Mouse (Mus musculus) induced T-regulatory cell, adult 2 months (primary cell): ENCODE measurements around the gene Tead3.

Source experiments
- DNase-seq: peaks from one replicate; pipeline ENCODE4 v3.0.0-alpha.2; 2012; ENCODE audit warnings: low read depth

Gene Tead3

DNA sequence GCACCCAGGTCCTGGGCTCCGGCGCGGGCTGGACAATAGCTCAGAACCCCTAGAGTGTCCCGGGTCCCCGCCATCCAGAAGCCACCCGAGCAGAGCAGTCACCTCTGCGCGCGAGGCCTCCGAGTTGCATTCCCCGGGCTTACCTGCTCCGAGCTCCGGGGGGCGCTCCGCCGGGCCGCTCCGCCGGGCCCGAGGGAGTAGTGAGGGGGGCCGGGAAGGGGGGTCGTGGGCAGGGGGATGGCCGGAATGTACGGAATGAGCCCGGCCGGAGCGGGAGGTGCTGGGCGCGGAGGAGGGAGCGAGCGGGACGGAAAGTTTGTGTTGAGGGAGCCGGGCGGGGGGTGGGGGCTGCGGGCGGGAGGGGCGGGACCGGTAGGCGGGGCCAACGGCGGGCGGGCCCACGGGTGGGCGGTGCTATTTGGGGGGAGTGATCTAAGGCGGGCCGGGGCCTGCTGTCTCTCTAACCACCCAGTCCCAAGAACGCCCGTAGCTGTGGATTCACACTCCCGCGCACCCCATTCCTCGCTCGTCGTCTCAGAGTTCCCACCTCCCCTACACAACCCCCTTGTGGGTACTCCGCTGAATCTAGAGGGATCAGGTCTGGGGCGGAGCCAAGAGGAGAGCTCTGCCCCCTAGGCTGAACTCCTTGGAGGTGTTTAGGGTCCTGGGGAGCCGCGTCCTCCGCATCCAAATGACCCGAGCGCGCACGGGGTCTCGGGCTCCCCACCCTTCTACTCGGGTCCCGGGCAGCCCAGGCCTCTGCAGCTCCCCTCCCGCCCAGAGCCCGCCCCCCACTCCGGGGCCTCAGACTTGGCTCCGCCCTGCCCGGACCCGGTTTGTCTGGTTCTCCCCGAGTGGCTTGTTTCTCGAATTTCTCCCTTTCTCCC lies at the start of gene Tead3:
Gene Tead3 (minus strand): TSS at position 352 of the 887 bp plus-strand sequence.
- peak; percentile 76 for DNase-seq

DNA sequence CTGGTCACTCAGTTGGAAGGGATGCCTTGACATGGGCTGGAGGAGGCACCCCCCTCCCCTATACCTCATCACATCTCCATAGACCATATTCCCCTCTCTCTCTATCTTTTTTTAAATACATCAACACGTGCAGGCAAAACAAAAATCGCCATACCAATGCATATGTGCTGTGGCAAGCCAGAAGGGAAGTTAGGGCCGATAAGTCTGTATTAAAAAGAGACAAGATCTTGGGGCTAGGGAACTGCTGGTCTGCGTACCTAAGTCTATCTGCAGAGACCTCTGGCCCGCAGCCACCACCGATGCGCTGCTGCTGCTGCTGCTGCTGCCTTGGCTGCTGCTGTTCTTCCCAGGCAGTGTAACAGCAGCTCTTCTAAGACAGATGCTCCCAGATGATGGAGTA lies 44.4 kb upstream of the Tead3 start:
- DNase-seq, result no peak

DNA sequence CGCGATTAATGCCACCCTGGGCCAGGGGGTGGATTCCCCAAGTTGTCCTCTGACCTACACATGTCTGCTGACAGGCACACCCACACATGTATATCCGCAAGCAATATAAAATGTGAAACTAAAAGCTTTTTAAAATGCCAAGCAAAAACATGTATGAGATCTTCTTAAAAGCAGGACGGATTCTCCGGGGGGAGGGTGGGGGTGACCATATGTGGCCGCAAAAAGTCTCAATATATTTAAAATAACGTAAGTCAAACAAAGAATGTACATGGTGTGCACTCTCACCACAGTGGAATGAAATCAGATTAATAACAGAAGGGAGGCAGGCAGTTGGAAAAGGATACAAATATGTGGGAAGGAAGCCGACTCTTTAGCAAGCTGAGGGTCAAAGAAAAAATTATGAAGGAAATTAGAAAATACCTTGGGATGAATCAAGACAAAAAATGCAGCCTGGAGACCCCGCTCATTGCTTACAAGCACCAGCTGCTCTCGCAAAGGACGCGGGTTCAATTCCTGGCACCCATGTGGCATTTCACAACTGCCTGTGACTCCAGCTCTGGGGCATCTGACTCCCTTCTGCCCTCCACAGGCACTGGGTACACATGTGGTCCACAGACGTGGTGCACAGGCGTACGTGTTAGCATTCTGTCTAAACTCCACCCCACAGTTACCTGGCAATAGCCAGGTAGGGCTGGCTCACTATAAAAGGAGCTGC lies 43.6 kb upstream of the Tead3 start:
- peak; percentile 26 for DNase-seq

DNA sequence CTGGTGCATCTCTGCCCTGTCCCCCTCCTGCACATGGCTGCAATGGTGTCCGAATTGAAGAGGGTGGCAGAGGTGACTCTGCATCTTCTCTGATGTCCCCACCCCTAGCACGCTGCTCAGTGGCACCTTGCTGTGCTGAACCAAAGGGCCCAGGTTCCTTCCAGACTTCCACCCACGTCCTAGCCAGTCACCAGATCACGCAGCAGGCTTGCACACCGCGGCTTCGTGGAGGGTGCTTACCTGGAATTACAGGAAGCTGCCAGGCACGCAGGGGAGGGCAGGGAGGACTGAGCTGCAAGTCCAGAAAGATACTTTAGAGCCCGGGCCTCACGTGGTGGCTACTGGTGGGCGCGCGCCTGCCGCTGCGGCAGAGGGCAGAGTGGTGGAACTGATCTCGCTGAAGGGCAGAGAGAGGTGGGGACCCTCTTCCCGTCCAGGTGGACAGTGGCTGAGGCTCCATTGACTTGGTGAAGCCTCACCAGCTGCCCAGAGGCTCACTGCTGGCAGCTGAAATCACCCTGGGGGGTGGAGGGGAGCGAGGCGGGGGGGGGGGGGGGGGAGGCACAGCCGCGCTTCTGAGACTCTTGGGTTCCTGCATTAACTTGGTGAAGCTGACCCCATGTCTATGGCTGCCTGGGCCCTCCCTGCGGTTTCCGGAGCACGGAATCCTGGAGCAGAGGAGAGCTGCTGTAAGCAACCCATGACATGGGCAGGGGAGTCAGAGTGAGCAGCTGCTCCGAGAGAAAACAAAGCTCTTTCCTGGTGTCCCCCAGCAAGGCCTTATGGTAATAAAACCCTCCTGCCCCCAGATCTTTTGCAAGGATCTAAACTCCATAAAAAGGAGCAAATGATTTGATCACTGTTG lies 41.2 kb upstream of the Tead3 start:
- peak; percentile 29 for DNase-seq

DNA sequence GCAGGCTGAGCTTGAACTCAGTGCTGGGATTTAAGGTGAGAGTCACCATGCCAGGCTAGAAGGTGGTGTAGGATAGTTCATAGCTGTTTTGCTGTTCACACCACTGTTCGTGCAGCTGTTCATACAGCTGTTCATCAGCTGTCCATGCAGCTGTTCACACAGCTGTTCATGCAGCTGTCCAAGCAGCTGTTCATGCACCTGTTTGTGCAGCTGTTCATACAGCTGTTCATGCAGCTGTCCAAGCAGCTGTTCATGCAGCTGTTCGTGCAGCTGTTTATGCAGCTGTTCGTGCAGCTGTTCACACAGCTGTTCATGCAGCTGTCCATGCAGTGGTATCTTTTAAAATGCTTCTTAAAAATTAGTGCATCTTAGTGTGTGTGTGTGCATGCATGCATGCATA lies 37.9 kb upstream of the Tead3 start:
- no peak for DNase-seq

DNA sequence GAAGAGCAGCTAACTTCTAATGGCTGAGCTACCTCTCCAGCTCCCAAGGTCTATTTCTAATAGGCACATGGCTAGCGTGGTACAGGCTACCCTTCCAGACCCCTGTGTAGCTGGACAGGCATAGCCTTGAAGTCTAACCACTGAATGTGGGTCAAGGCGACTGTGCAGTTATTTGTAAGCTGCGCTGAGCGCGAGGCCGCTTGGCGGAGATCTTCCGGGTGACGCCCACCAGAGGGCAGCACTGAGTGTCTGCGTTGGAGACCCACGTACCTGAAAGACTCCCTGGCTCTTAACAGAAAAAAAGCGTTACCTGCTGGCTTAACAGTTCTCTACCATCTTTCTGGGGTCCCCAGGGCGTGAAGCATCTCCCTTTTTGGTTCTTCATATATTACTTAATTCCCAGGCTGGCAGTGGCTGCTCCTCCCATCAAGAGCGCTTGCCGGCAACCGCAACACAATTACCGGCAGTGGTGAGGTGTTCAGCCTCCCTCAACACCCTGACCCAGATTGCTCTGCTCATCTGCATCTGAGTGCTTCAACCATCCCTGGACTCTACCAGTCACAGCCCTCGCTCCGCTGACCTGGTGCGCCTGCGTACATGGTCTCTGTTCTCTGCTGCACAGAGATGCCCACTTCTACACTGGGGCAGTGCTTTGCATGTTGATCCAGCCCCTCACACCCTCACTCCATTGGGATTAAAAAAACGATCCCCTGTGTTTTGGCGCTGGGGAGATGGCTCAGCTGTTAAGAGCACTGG lies 35.7 kb upstream of the Tead3 start:
- DNase-seq, result peak; percentile 89

DNA sequence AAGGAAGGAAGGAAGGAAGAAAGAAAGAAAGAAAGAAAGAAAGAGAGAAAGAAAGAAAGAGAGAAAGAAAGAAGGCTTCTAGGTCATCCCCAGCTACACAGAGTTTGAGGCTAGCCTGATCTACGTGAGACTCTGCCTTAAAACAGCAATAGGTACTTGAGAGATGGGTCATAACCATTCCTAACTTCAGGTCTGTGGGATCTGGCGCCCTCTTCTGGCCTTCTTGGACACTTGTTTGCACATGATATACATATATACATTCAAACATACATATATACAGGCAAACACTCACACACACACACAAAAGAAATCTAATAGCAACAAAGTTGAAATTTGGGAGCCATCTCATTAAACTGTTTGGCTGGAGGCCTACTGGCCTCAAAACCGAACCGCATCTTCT lies 33.7 kb upstream of the Tead3 start:
- DNase-seq, result peak; percentile 78

DNA sequence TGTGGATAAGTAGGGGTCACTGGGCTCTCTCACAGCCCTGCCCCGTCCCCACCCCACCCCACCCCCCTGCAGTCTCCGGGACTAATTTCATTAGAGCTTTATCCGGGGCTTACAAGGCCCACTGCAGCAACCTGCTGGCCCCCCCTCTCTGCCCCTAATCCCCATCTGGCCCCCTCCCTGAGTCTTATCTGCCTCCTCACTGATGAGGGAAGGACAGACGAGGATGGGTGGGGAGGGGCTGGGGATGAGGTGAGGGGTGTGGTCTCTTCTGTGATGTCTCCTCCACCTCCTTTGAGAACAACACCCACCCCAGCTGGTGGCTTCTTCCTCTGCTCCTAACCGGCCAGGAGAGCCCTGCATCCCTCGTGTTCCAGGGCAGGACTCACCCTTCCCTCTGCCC lies 29.6 kb upstream of the Tead3 start:
- no peak for DNase-seq

DNA sequence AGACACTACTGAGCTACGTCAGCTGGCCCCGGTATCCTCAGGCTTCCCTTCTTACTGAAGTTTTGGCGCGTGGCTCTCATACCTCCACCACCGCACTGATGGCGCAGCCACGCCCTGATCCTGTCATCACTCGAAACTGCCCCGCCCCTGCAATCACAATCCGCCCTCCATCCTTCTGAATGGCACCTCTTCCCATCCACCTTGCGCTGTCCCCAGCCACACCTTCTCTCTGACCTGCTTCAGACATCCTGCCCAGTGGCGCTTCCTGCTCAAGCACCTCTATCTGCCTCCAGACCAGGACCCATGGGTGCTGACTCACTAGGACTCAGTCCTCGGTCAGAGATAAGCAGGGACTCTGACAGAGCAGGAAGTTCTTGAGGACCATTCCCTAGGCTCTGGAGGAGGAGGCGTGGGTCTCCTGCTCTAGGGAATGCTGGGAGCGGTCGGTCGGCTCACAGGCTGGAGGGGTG lies 25.0 kb upstream of the Tead3 start:
- DNase-seq, result peak; percentile 82

DNA sequence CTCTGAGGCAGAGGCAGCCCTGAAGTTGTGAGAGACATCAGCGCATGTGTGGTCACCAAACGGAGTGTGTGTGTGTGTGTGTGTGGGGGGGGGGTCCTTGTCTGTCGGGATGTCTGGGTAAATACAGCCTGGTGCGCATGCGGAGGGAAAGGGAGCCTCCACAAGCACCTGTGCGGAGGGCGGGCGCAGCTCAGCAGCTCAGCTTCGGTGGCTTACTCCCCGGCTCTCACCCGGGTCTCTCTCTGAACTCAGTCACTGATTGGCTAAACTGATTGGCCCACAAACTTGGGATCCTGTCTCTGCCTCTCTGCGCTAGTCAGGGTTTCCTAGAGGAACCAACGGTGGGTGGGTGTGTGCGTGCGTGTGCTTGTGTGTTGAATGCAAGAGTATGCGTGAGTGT lies 23.9 kb upstream of the Tead3 start:
- no peak for DNase-seq

DNA sequence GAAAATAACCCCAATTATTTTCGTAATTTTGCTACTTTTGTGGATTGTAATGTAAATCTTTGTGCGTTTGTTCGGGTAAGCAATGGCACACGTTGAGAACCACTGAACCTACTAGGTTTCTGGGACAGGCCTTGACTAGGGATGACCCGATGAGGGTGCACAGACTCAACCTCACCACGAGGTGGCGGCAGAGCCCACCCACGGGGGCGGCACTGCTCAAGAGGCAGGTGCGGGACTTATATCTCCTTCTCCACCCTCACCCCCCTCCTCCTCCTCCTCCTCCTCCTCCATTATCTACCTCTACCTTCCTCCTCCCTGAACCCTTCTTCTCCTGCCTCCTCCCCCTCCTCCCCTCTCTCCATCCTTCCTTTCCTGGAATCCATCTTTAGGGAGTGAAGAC lies 23.2 kb upstream of the Tead3 start:
- DNase-seq, result peak; percentile 83

DNA sequence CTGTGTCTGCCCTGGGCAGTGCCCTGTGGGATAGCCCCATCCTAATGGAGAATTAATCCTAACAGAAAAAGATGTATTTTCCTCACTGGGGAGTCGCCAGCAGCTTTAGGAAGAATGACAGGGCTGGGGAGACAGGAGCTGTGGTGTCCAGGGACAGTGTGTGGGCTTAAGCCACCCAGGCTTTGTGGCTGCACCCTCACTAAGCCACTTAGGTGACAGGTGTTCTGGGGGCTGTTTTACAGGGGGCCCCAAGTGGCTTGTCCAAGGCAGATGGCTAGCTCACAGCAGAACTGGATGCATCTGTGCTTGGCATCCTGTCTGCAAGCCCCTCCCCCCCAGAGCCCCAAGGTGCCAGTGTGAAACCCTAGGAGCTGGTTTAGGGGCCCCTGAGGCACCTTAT lies 21.3 kb upstream of the Tead3 start:
- no peak for DNase-seq

DNA sequence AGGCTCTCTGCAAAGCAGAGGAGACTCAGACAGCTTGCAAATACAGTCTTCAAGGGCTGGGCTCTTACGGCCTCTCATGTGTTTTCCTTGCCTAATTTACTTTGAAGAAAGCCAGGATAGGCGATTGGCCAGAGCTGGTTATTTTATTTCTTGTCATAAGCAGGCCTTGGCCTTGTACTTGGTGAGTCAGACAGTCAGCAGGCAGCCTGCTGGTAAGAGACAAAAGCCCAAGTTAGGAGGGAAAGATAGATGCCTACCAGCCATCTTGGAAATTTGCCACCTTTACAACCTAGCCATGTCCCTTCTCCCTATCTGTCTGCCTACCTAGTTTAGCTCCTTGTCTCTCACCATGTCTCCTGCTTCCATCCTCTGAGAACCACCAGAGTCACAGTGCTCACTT lies 20.7 kb upstream of the Tead3 start:
- no peak for DNase-seq

DNA sequence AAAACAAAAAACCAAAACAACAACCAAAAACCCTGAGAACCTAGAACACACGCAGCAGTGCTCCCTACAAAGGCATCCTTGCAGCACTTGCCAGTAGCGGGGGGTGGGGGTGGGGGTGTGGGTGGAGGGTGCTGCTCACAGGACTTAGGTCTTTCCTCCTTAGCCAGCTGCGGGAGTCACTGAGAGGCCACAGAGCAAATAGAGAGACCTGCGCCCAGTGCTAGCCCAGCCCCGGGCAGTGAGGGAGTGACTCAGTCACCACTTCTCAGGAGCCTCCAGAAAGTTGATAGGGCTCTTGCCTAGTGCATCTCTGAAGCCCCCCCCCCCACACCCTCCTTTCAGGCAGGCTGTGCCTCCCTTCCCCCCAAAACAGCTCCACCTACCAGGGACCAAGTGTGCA lies 18.4 kb upstream of the Tead3 start:
- DNase-seq, result no peak

DNA sequence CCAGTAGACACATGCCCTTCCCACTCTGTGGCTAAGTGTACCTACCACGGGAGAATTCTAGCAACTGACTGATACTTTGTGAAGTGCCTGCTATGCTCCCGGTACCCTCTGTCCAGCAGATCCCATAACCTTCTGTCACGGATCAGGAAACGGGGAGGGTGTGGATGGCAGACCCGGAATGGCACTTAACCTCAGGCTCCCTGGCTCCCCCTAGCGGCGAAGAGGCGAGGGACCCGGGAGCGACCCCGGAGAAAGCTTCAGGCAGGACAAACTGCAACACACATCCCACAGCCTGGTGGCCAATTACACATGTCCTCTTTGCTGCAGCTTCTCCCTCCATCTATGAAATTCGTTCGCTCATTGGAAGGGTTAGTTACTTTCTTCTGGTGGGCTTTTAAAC lies 17.8 kb upstream of the Tead3 start:
- peak; percentile 84 for DNase-seq

DNA sequence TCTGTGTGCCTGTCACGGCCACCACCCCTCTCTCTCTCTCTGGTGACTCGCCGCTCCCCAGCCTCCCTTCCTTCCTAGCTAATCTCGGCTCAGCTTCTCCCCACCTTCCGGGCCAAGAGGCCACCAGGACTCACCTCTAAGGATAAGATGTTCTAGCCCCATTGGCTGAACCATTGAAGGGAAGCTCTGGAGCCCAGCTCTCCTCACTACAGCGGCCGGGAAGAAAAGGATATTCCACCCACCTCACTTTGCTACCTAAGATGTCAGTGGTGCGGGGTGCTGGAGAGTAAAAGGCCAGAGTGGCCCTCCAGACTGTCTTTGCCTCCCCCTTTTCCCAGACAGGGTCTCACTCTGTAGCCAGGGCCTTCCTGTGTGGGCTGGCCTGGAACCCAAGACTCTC lies 14.5 kb upstream of the Tead3 start, which contains the start of gene Tulp1:
Gene Tulp1 (minus strand): TSS at position 101 of the 400 bp plus-strand sequence.
- DNase-seq, result no peak

DNA sequence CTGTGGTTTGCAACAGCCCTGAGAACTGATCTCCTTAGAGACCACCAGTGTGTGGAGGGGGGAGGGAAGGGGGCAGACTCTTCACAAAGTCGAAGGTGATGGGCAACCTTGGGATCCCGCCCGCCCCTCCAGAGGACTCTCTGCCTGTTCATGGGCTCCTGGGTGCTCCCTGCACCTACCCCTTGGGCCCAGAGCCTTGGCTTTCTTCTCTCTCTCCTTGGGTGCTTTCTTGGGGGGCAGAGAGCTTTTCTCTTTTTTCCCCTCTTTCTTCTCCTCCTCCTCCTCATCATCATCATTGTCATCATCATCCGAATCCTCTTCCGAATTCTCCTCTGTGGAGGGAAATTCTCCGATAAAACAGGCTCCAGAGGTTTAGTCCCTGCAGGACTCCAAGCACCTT lies 12.9 kb upstream of the Tead3 start:
- DNase-seq, result no peak

DNA sequence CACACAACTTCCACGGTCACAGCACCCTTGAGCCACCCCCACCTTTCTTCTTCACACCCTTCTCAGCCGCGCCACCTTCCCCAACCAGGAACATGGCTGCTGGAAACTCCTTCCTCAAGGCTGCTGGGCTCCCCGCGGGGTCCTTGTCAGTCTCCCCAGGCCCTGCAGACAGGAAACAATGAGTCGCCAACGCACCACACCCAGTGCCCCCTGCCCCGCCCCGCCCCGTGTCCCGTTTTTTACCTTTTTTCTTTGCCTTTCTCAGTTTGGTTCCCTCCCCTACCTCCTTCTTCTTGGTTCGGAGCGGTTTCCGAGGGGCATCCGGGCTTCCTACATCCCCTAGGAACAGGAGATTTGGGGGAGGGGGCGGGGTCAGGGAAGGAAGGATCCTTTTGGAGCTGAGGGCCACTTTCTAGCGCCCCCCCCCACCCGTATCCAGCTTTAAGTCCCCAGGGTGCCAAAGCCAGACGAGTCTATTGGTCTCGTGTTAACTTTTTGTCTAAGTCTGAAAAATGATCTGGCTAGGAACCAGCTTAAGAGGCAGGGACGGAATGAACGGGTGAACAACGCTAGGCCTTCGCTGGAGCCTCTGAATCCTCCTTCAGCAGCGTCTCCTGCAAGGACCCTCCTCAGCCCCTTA lies 12.2 kb upstream of the Tead3 start:
- DNase-seq, result peak; percentile 56

DNA sequence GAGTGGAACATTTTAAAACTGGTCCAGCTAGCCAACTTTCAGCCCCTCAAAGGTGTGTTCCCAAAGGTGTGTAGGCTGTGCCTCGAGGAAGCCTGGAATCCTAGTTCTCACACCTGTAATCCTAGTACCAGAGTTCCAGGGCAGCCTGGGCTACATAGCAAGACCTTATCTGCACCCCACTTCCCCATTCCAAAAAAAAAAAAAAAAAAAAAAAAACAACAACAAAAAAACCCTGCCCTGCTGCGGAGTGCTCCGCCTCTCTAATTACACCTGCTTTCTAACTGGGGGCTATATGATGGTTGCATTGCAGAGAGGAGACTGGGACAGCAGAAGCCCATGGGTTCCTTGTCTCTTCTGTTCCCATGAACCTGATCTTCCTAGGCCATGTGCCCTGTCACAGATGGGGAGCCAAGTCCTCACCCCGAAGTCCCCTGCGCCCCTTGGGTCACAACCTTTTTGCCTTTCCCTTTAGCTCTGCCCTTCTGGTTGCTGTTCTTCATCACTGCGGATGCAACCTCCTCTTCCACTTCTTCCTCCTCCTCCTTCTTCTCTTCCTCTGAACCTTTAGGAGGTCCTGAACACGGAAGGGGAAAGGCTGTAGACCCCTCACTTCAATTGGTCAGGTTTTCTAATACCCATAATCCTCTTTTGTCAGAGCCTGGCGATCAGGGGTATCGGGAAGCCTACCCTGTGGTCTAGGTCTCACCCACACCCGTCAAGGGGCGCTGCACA lies 11.5 kb upstream of the Tead3 start:
- no peak for DNase-seq

DNA sequence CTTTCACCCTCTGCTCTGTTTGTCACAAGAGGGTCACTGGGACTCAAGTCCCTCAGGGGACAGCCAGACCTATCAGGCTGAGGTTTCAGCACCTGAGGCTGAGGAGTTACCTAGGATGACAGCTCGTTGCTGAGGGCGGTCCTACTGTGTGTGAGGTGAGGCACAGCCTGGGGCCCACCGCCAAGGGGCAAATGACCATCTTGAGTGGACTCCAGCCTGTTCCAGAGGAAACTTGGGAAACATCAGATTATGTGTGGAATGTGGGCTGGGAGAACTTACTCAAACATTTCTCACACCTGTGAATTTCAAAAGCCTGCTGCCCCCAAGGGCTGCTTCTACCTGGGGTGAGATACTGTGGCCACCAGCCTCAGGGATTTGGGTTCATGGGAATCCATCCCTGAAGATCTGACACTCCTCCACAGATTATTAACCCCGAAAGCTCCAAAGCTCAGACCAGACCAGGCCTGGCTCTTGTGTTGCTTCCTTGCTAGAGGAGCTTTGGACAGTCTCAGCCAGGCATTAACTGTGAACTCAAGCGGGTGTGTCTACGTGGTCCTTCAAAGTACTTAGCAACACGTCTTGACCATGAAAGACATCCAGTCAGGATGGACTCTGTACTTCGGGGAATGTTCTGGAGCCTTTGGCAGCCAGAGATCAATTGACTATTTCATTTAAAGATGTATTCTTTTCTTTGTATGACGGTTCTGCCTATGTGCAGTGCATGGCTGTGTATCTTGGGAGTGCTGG lies 10.1 kb upstream of the Tead3 start:
- DNase-seq, result no peak
